Mouse (Mus musculus) cerebellum, postnatal 36 days (tissue): Measurements from ENCODE around the gene Eno3.

Experiments used
- DNase-seq, 2 experiments: peaks; one replicate each; pipeline ENCODE4 v3.0.0; 2021 to 2022; ENCODE audit warnings: mixed read lengths in 2 of 2

Gene Eno3

GRCm38 (mm10) chr11:70656964-70657363 is at the start of gene Eno3:
Eno3 (plus strand) TSS chr11:70657202.
- no peak for DNase-seq

- DNase-seq: no peak
Observed at GRCm38 (mm10) chr11:70607611-70608010, 49.4 kb upstream of the Eno3 start.

- peak in 1 of 2 experiments; percentile 29 for DNase-seq
Observed at GRCm38 (mm10) chr11:70608381-70609066, 48.5 kb upstream of the Eno3 start.

- no peak for DNase-seq
Observed at GRCm38 (mm10) chr11:70610752-70611151, 46.2 kb upstream of the Eno3 start.

- DNase-seq: no peak
Observed at GRCm38 (mm10) chr11:70612505-70612904, 44.5 kb upstream of the Eno3 start.

GRCm38 (mm10) chr11:70615074-70615473 is 41.9 kb upstream of the Eno3 start:
- DNase-seq: peak; percentile 27 to 31

GRCm38 (mm10) chr11:70615516-70616093 is 41.4 kb upstream of the Eno3 start, which contains the start of gene 4930544D05Rik:
4930544D05Rik (plus strand) TSS chr11:70615848.
- no peak for DNase-seq

- no peak for DNase-seq
Observed at GRCm38 (mm10) chr11:70619101-70619500, 37.9 kb upstream of the Eno3 start, which contains the start of gene Chrne. Chrne (minus strand) TSS chr11:70619216.

GRCm38 (mm10) chr11:70621972-70622814 is 34.8 kb upstream of the Eno3 start:
- DNase-seq: no peak

- DNase-seq: no peak
Observed at GRCm38 (mm10) chr11:70623053-70623742, 33.8 kb upstream of the Eno3 start.

GRCm38 (mm10) chr11:70625473-70625872 is 31.5 kb upstream of the Eno3 start:
- DNase-seq: peak in 1 of 2 experiments; percentile 34

GRCm38 (mm10) chr11:70626877-70627276 is 30.1 kb upstream of the Eno3 start:
- DNase-seq: no peak

GRCm38 (mm10) chr11:70628431-70628830 is 28.6 kb upstream of the Eno3 start:
- DNase-seq: no peak

- no peak for DNase-seq
Observed at GRCm38 (mm10) chr11:70629557-70629956, 27.4 kb upstream of the Eno3 start.

GRCm38 (mm10) chr11:70630129-70630528 is 26.9 kb upstream of the Eno3 start:
- no peak for DNase-seq

GRCm38 (mm10) chr11:70635601-70636000 is 21.4 kb upstream of the Eno3 start:
- no peak for DNase-seq

- no peak for DNase-seq
Observed at GRCm38 (mm10) chr11:70637764-70638163, 19.2 kb upstream of the Eno3 start.

GRCm38 (mm10) chr11:70638293-70638692 is 18.7 kb upstream of the Eno3 start:
- DNase-seq: no peak

GRCm38 (mm10) chr11:70638714-70639278 is 18.2 kb upstream of the Eno3 start, which contains the start of gene Gp1ba:
Gp1ba (plus strand) TSS chr11:70639122.
- DNase-seq: no peak

- no peak for DNase-seq
Observed at GRCm38 (mm10) chr11:70639976-70640375, 17.0 kb upstream of the Eno3 start.

GRCm38 (mm10) chr11:70641241-70641640 is 15.8 kb upstream of the Eno3 start:
- no peak for DNase-seq

GRCm38 (mm10) chr11:70643051-70643450 is 14.0 kb upstream of the Eno3 start:
- DNase-seq: no peak
